Mouse (Mus musculus) liver, embryonic 13.5 days (tissue): Measurements from ENCODE around the gene Fap. TPM values are rescaled to one million over a fixed set of nuclear protein-coding genes. Genes with fewer than 3 reads are reported as not detected.

Experiments used
- ATAC-seq: fragments of 200-750 bp; cut with Nextera tagmentation; 2 replicates; pipeline ENCODE4 v1.8.0; 2017; ENCODE audit warnings: low read depth, mild to moderate bottlenecking, moderate number of reproducible peaks, moderate library complexity
- DNase-seq: peaks from one replicate; pipeline ENCODE4 v3.0.0; 2022
- H3K27ac ChIP-seq: fragments of 300-500 bp; sonication (generic); 2 replicates; pipeline ENCODE4 v1.5.1; 2015; ENCODE audit warnings: moderate library complexity, mild to moderate bottlenecking, inconsistent platforms
- H3K27me3 ChIP-seq: fragments of 300-500 bp; sonication (generic); 2 replicates; pipeline ENCODE4 v1.6.1; 2015; ENCODE audit warnings: mild to moderate bottlenecking, inconsistent platforms
- H3K36me3 ChIP-seq: fragments of 300-500 bp; sonication (generic); 2 replicates; pipeline ENCODE4 v1.6.1; 2015; ENCODE audit warnings: mild to moderate bottlenecking, inconsistent platforms
- H3K4me1 ChIP-seq: fragments of 300-500 bp; sonication (generic); replicated peaks from 2 replicates; pipeline ENCODE4 v1.6.1; 2015; ENCODE audit warnings: inconsistent platforms
- H3K4me2 ChIP-seq: fragments of 300-500 bp; sonication (generic); 2 replicates; pipeline ENCODE4 v1.6.1; 2015; ENCODE audit warnings: inconsistent platforms, mild to moderate bottlenecking, moderate library complexity
- H3K4me3 ChIP-seq: fragments of 300-500 bp; sonication (generic); replicated peaks from 2 replicates; pipeline ENCODE4 v1.5.1; 2015; ENCODE audit warnings: mild to moderate bottlenecking, inconsistent platforms
- H3K9ac ChIP-seq: fragments of 300-500 bp; sonication (generic); 2 replicates; pipeline ENCODE4 v1.6.1; 2015; ENCODE audit warnings: mild to moderate bottlenecking, inconsistent platforms
- H3K9me3 ChIP-seq: fragments of 300-500 bp; sonication (generic); replicated peaks from 2 replicates; pipeline ENCODE4 v1.6.1; 2016; ENCODE audit warnings: inconsistent platforms
- WGBS: fragments of 180-500 bp; shearing (Covaris S2); methylation state at CpG from one replicate; pipeline ENCODE4 v1.1.7; 2015; ENCODE audit not compliant: insufficient replicate concordance; 5-methylcytosine and 5-hydroxymethylcytosine counted together
- polyA plus RNA-seq: library from polyadenylated mRNA; unstranded; fragments of >200 nt; fragmentation: Nextera tagmentation; extraction: Ambion mirVana; gene quantifications from 2 replicates; pipeline ENCODE4 v1.2.1, GENCODE M21; 2015

Fap gene
- polyA plus RNA-seq, 1 experiment from 2014 or later: 0.40 TPM

- WGBS: 76% methylated on average over 9 of the region's 9 CpGs
- H3K27ac ChIP-seq: no peak overlapping the region
- H3K36me3 ChIP-seq: no peaks in the 10 kb centered on the region
- H3K4me2 ChIP-seq: no peak overlapping the region
- H3K9me3 ChIP-seq: no peaks in the 10 kb centered on the region
- DNase-seq (no peak), ATAC-seq (no peak)
- no peak overlapping the region for H3K9ac ChIP-seq
- no peaks in the 10 kb centered on the region for H3K27me3 ChIP-seq
- no peak overlapping the region for H3K4me3 ChIP-seq
- peaks cover 7% of the 10 kb centered on the region for H3K4me1 ChIP-seq
Observed at GRCm38 (mm10) chr2:62526399-62526798, 47.5 kb downstream of the Fap start.

GRCm38 (mm10) chr2:62517790-62518189 is 56.1 kb downstream of the Fap start:
- no peak for DNase-seq
- Histone ChIP-seq H3K27me3 (no peaks in the 10 kb centered on the region), H3K4me2 (no peak overlapping the region), H3K36me3 (no peaks in the 10 kb centered on the region), H3K4me3 (no peak overlapping the region), H3K4me1 (no peaks in the 10 kb centered on the region), H3K9ac (no peak overlapping the region), H3K9me3 (no peaks in the 10 kb centered on the region), H3K27ac (no peak overlapping the region)
- 45% methylated on average over 2 of the region's 2 CpGs for WGBS
- ATAC-seq: no peak

GRCm38 (mm10) chr2:62514477-62514876 is 59.4 kb downstream of the Fap start:
- DNase-seq (no peak), ATAC-seq (no peak)
- H3K4me3 ChIP-seq: no peak overlapping the region
- H3K4me2 ChIP-seq: no peak overlapping the region
- no peak overlapping the region for H3K27ac ChIP-seq
- no peak overlapping the region for H3K9ac ChIP-seq
- no peaks in the 10 kb centered on the region for H3K36me3 ChIP-seq
- H3K27me3 ChIP-seq: no peaks in the 10 kb centered on the region
- no peaks in the 10 kb centered on the region for H3K9me3 ChIP-seq
- H3K4me1 ChIP-seq: no peaks in the 10 kb centered on the region
- WGBS: 72% methylated on average over 6 of the region's 6 CpGs

- no peak for DNase-seq
- no peak overlapping the region for H3K9ac ChIP-seq
- no peaks in the 10 kb centered on the region for H3K9me3 ChIP-seq
- H3K4me1 ChIP-seq: no peaks in the 10 kb centered on the region
- H3K36me3 ChIP-seq: no peaks in the 10 kb centered on the region
- 82% methylated on average over 15 of the region's 15 CpGs for WGBS
- H3K27ac ChIP-seq: no peak overlapping the region
- no peak for ATAC-seq
- no peak overlapping the region for H3K4me2 ChIP-seq
- H3K4me3 ChIP-seq: no peak overlapping the region
- no peaks in the 10 kb centered on the region for H3K27me3 ChIP-seq
Observed at GRCm38 (mm10) chr2:62513477-62513876, 60.4 kb downstream of the Fap start.

- H3K36me3 ChIP-seq: no peaks in the 10 kb centered on the region
- H3K4me3 ChIP-seq: no peak overlapping the region
- H3K9me3 ChIP-seq: no peaks in the 10 kb centered on the region
- DNase-seq: no peak
- no peak overlapping the region for H3K27ac ChIP-seq
- no peak for ATAC-seq
- no peak overlapping the region for H3K4me2 ChIP-seq
- no peaks in the 10 kb centered on the region for H3K4me1 ChIP-seq
- no peak overlapping the region for H3K9ac ChIP-seq
- H3K27me3 ChIP-seq: no peaks in the 10 kb centered on the region
- WGBS: 79% methylated on average over 5 of the region's 5 CpGs
Observed at GRCm38 (mm10) chr2:62507130-62507529, 66.7 kb downstream of the Fap start.

- no peaks in the 10 kb centered on the region for H3K36me3 ChIP-seq
- ATAC-seq (no peak), DNase-seq (no peak)
- 63% methylated on average over 2 of the region's 2 CpGs for WGBS
- H3K27me3 ChIP-seq: no peaks in the 10 kb centered on the region
- no peak overlapping the region for H3K4me3 ChIP-seq
- H3K4me2 ChIP-seq: no peak overlapping the region
- no peaks in the 10 kb centered on the region for H3K4me1 ChIP-seq
- H3K27ac ChIP-seq: no peak overlapping the region
- no peak overlapping the region for H3K9ac ChIP-seq
- no peaks in the 10 kb centered on the region for H3K9me3 ChIP-seq
Observed at GRCm38 (mm10) chr2:62506441-62506840, 67.4 kb downstream of the Fap start.

- no peak overlapping the region for H3K4me2 ChIP-seq
Observed at GRCm38 (mm10) chr2:62504269-62504796, 69.5 kb downstream of the Fap start.

GRCm38 (mm10) chr2:62503326-62503725 is 70.5 kb downstream of the Fap start:
- no peak for DNase-seq
- ATAC-seq: no peak
- no peaks in the 10 kb centered on the region for H3K27me3 ChIP-seq
- no peak overlapping the region for H3K4me3 ChIP-seq
- H3K27ac ChIP-seq: no peak overlapping the region
- H3K9ac ChIP-seq: no peak overlapping the region
- WGBS: 54% methylated on average over 5 of the region's 5 CpGs
- H3K36me3 ChIP-seq: no peaks in the 10 kb centered on the region
- H3K4me2 ChIP-seq: no peak overlapping the region
- H3K4me1 ChIP-seq: no peaks in the 10 kb centered on the region
- H3K9me3 ChIP-seq: no peaks in the 10 kb centered on the region

More at GRCm38 (mm10) chr2:62504269-62504796, 69.5 kb downstream of the Fap start:
- Histone ChIP-seq H3K27ac (no peak overlapping the region), H3K9ac (no peak overlapping the region), H3K27me3 (no peaks in the 10 kb centered on the region), H3K9me3 (no peaks in the 10 kb centered on the region), H3K4me1 (no peaks in the 10 kb centered on the region), H3K36me3 (no peaks in the 10 kb centered on the region), H3K4me3 (no peak overlapping the region)
- no peak for ATAC-seq
- 76% methylated on average over 4 of the region's 4 CpGs for WGBS
- DNase-seq: no peak

GRCm38 (mm10) chr2:62502516-62502915 is 71.4 kb downstream of the Fap start:
- H3K27me3 ChIP-seq: no peaks in the 10 kb centered on the region
- WGBS: 75% methylated on average over 4 of the region's 4 CpGs

GRCm38 (mm10) chr2:62498821-62499220 is 75.1 kb downstream of the Fap start:
- 77% methylated on average over 5 of the region's 5 CpGs for WGBS
- DNase-seq: no peak
- Histone ChIP-seq H3K27ac (no peak overlapping the region), H3K4me1 (no peaks in the 10 kb centered on the region), H3K4me3 (no peak overlapping the region), H3K9ac (no peak overlapping the region), H3K27me3 (no peaks in the 10 kb centered on the region), H3K4me2 (no peak overlapping the region), H3K9me3 (no peaks in the 10 kb centered on the region), H3K36me3 (no peaks in the 10 kb centered on the region)
- ATAC-seq: no peak

More at GRCm38 (mm10) chr2:62502516-62502915, 71.4 kb downstream of the Fap start:
- no peaks in the 10 kb centered on the region for H3K36me3 ChIP-seq
- no peak overlapping the region for H3K4me3 ChIP-seq
- DNase-seq: no peak
- no peak for ATAC-seq
- no peaks in the 10 kb centered on the region for H3K4me1 ChIP-seq
- H3K4me2 ChIP-seq: no peak overlapping the region
- no peak overlapping the region for H3K9ac ChIP-seq
- no peak overlapping the region for H3K27ac ChIP-seq
- no peaks in the 10 kb centered on the region for H3K9me3 ChIP-seq

- no peak for DNase-seq
- Histone ChIP-seq H3K4me3 (no peak overlapping the region), H3K27me3 (no peaks in the 10 kb centered on the region), H3K4me2 (no peak overlapping the region), H3K4me1 (no peaks in the 10 kb centered on the region), H3K27ac (no peak overlapping the region), H3K9ac (no peak overlapping the region), H3K36me3 (no peaks in the 10 kb centered on the region), H3K9me3 (no peaks in the 10 kb centered on the region)
- ATAC-seq: no peak
- WGBS: 73% methylated on average over 4 of the region's 4 CpGs
Observed at GRCm38 (mm10) chr2:62498086-62498485, 75.8 kb downstream of the Fap start.

- no peaks in the 10 kb centered on the region for H3K36me3 ChIP-seq
- WGBS: 65% methylated on average over 5 of the region's 5 CpGs
- H3K27me3 ChIP-seq: no peaks in the 10 kb centered on the region
- H3K27ac ChIP-seq: no peak overlapping the region
- no peak for DNase-seq
- no peak overlapping the region for H3K9ac ChIP-seq
- no peak overlapping the region for H3K4me2 ChIP-seq
- H3K9me3 ChIP-seq: no peaks in the 10 kb centered on the region
- H3K4me3 ChIP-seq: no peak overlapping the region
- no peaks in the 10 kb centered on the region for H3K4me1 ChIP-seq
- ATAC-seq: no peak
Observed at GRCm38 (mm10) chr2:62497333-62498002, 76.4 kb downstream of the Fap start.
